Mouse (Mus musculus): ENCODE results near the gene Olfr495. TPM values are rescaled to one million over a fixed set of nuclear protein-coding genes. Genes with fewer than 3 reads are reported as not detected.

The Olfr495 gene
- total RNA-seq (2021): not detected
- long read RNA-seq, experiment 1: 0 reads
- long read RNA-seq, experiment 2: 0 reads

- DNase-seq (ENCODE audit: low spot score in 2 of 2): no peak
These were observed at the start of gene Olfr495 for GRCm38 (mm10) chr7:108392867-108393266. Gene Olfr495, plus strand, starts transcription at chr7:108393167.

- no peak for DNase-seq (ENCODE audit: low spot score in 2 of 2)
These were observed 46.1 kb upstream of the Olfr495 start, which contains the start of gene Olfr493 for GRCm38 (mm10) chr7:108346879-108347278. Gene Olfr493, minus strand, starts transcription at chr7:108346979.

- no peak for DNase-seq (ENCODE audit: low spot score in 2 of 2)
These were observed 27.9 kb upstream of the Olfr495 start, which contains the start of gene Olfr494 for GRCm38 (mm10) chr7:108365035-108365434. Gene Olfr494, plus strand, starts transcription at chr7:108365335.

GRCm38 (mm10) chr7:108420121-108420520, 27.2 kb downstream of the Olfr495 start, which contains the start of gene Olfr497:
Gene Olfr497, plus strand, starts transcription at chr7:108420421.
- DNase-seq (ENCODE audit: low spot score in 2 of 2): no peak

Other genes starting within 250 kb of the Olfr495 start
- gene Olfr485, start 233.3 kb upstream of the Olfr495 start, total RNA-seq (2021): not detected
- not detected for gene Olfr486, start 220.4 kb upstream of the Olfr495 start, total RNA-seq (2021)
- not detected for gene Olfr487, start 178.5 kb upstream of the Olfr495 start, total RNA-seq (2021)
- not detected for gene Olfr488, start 134.8 kb upstream of the Olfr495 start, total RNA-seq (2021)
- gene Olfr490, start 104.2 kb upstream of the Olfr495 start, total RNA-seq (2021): not detected
- not detected for gene Olfr491, start 79.7 kb upstream of the Olfr495 start, total RNA-seq (2021)
- gene Olfr492, start 69.5 kb upstream of the Olfr495 start, total RNA-seq (2021): not detected
- not detected for gene Olfr493, start 46.2 kb upstream of the Olfr495 start, total RNA-seq (2021)
- not detected for gene Olfr494, start 27.8 kb upstream of the Olfr495 start, total RNA-seq (2021)
- gene Olfr497, start 27.3 kb downstream of the Olfr495 start, total RNA-seq (2021): not detected
- gene Olfr498, start 72.2 kb downstream of the Olfr495 start, total RNA-seq (2021): not detected
- gene Olfr502, start 131.9 kb downstream of the Olfr495 start, total RNA-seq (2021): not detected
- gene Olfr503, start 151.4 kb downstream of the Olfr495 start, total RNA-seq (2021): not detected
- not detected for gene Olfr504, start 172.6 kb downstream of the Olfr495 start, total RNA-seq (2021)
- gene Olfr506, start 217.6 kb downstream of the Olfr495 start, total RNA-seq (2021): not detected
- gene Olfr507, start 228.6 kb downstream of the Olfr495 start, total RNA-seq (2021): not detected
- gene Olfr508, start 236.8 kb downstream of the Olfr495 start, total RNA-seq (2021): not detected

Data from left cerebral cortex, adult 18-20 months (tissue).